In genomic region chr8:128065964-128066680, GRCm38 (mm10) we compare ENCODE assay signal across 16 mouse cellular contexts.
DNase-seq lines count a peak whose midpoint lies in the region.
"Had no signal": no experiment of that assay in that cellular context is flagged by ENCODE, and none has a peak within 500 bp of the region (broad histone marks: within the 10 kb centered on the region; RNA-seq: fewer than 3 reads in every experiment).

No protein-coding gene starts in this region.

- intact Hi-C loops in gastrocnemius, postnatal 14 days (cut with DNase I; ENCODE audit: low total_unique reads), result no loop called here

- peak; percentile 19 to 39 for DNase-seq in cerebellum, postnatal 10 days
- no peak for DNase-seq in cerebellum, adult 9-11 months
- peak; percentile 18 for DNase-seq in gastrocnemius, postnatal 14 days
- no peak for DNase-seq in gastrocnemius, postnatal 4 days (ENCODE audit: low spot score in 2 of 2)
- DNase-seq in retina, postnatal 1 day, result peak; percentile 14
- no peak for DNase-seq in retina, embryonic 14.5 days (ENCODE audit: low spot score)
- DNase-seq in urinary bladder, postnatal 4 days (ENCODE audit: low spot score in 2 of 2), result no peak
- no peak for DNase-seq in right cerebral cortex, postnatal 10 days (ENCODE audit: low spot score in 2 of 2)
- DNase-seq: adrenal gland, adult 2 months; adrenal gland, postnatal 36 days; cerebellum, adult 9-10 months; kidney, adult 9 months; kidney, postnatal 10 days; liver, postnatal 0 days; lung, postnatal 14 days; thymus, postnatal 4 days had no signal

Comparison
In these comparisons a context has a peak if more than half of its experiments do, and no peak if none do; other contexts are left out.
1. DNase-seq: peak in cerebellum, postnatal 10 days (2 of 2), gastrocnemius, postnatal 14 days (single experiment) and retina, postnatal 1 day (single experiment); none in cerebellum, adult 9-11 months (single experiment), gastrocnemius, postnatal 4 days (0 of 2), retina, embryonic 14.5 days (single experiment), urinary bladder, postnatal 4 days (0 of 2) and right cerebral cortex, postnatal 10 days (0 of 2).